Mouse (Mus musculus) common myeloid progenitor, adult 5-6 weeks (primary cell): ENCODE data around the gene D930007J09Rik. TPM values are rescaled to one million over a fixed set of nuclear protein-coding genes. Genes with fewer than 3 reads are reported as not detected.

Experiments
- ATAC-seq: replicated peaks from 2 replicates; pipeline ENCODE4 v1.8.0; 2016; ENCODE audit warnings: low read depth, mild to moderate bottlenecking, moderate TSS enrichment, inconsistent platforms; ENCODE audit not compliant: poor library complexity, severe bottlenecking
- total RNA-seq: library from RNA; stranded (forward); fragments of 200-1000, 187-1606 nt; gene quantifications from 2 replicates; pipeline ENCODE4 v1.2.3, GENCODE M21; 2017

Gene D930007J09Rik
- total RNA-seq, 1 experiment from 2014 or later, result not detected

DNA sequence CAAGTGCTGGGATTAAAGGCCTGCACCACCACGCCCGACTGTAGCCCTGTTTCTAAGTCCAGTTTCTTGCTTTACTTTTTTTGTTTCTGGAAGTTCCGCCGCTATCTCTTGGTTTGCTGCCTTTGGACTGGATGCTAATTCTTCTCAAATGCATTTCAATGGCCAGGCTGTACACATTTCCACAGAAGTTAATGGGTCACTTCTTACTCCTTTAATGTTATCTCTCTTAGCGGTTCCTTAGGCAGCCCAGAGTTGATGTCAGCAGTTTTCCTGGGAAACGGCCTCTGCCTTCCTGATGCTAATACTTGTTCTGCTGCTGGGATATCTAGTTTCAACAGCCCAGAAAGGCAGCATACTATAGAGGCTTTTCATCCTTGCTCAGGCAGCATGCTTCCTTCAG lies 20.5 kb upstream of the D930007J09Rik start:
- ATAC-seq, result no peak

- ATAC-seq, result no peak
Observed at GRCm38 (mm10) chr13:32821671-32822070, 19.0 kb upstream of the D930007J09Rik start.

DNA sequence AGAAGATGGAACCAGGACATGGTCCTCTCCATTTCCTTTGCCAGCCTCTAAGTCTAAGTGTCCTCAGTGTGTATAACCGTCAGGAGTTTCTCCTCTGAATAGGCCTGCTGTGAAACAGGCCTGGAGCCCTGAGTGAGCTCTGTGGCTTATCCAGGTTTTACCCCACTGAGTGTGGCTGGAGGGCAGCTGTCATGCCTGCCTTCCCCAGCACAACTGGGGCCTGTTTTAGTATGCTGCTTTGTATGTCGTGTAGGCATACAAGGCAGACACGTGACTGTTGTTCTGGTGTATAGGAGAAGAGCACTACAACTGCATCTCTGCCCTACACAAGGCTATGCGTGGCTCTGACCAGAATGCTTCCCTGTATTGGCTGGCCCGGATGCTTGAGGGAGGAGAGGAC lies 17.3 kb upstream of the D930007J09Rik start:
- no peak for ATAC-seq

DNA sequence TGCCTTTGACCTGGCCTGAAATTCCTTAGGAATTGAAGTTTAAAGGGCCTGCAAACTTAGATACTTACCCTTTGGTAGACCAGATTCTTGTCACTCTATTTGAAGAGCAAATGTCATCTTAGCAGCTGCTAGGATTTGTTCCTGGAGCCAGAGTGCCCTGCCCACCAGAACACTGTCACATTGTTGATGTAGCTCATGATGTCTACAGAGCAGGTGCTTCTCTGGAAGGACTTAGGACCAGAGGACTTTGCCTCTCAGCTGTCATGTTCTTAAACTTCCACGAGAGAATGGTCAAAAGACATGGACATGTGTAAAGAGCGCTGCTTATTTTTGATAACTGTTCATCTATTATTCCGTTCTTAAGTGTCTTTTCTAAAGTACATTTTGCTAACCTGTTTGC lies 16.6 kb upstream of the D930007J09Rik start:
- no peak for ATAC-seq

DNA sequence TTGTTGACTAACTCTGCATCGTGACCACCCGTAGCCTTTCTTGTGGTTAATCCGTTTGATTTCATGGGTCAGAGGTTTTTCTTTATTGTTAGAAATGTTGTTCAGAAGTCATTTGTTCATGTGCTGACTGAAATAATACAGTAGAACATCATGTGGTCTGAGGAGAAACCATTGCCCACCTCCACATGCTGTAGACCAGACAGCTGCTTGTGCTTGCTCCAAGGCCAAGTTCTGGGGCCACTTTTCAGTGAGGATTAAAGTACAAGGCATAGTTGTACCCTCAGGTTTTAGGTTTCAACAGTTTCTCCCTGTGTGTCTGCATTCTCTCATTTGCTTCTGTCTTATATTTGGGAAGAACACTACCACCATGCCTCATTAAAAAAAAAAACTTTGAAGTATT lies 5.0 kb upstream of the D930007J09Rik start:
- ATAC-seq, result no peak

DNA sequence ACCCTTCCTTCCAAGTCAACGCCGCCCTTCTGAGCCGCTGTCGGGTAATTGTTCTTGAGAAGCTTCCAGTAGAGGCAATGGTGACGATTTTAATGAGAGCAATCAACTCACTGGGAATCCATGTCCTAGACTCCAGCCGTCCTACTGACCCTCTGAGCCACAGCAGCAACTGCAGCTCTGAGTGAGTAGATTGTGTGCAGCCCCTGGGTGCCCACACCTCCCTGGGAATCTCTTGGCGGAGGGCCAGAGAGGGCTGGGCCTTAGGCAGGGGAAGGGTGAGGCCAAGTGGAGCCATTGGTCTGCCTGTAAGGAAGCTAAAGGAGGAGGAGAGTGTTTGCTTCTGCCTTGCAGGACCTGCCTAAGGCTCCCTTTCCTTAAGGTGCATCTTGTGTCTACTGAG lies 4.2 kb upstream of the D930007J09Rik start:
- no peak for ATAC-seq

DNA sequence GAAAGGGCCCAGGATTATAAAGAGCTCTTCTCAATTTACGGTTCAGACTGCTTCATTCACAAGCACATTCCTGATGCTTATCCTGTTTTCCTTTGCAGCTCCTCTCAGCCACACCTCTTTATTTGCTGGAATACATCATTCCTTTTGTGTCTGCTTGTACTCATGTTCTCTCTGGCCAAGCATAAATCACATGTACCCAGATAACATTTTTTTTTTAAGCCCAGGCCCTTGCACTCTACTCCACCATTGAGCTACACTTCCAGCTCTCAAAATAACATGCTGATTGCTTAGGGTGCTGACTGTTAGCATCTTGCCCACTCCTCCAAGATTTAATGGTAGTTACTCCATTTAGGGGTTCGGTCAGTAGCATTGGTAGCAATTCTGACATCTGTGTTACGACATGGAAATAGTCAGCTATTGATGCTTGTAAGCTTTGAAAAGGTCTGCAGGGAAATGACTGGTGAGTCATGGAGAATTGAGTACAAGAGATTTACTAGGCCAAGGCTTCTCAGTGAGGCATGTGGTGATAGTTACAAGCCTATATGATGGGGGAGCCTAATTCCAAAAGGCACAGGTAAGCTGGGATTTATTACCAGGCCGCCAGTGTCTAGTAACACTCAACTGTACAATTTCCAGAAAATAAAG lies 1.2 kb upstream of the D930007J09Rik start:
- no peak for ATAC-seq

DNA sequence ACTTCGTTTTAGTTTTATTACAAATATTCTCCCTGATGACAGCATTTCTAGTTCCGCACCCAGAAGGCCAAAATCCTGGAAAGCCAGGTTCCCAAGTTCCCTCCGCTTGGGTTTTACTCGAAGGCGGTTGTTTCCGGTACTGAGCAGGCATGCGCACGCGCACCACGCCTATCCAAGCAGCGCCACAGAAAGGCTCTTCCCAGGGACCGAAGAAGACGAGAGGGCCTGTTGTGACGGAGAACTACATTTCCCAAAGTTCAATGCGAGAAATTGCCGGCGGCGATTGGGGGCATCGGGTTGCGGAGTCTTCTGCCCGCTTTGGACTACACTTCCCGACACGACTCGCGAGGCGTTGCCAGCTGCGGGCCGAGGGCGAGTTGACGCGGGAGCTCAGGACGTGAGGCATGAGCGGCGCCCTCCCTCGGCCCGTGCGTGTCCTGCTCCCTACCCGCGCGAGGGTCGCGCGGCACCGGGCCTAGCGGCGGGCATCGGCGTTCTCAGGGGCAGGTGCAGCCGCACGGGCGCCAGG lies 892 bp downstream of the D930007J09Rik start, which contains the start of gene Wrnip1:
TSS of gene Wrnip1 (plus strand) at position 346 of the 529 bp plus-strand sequence.
- peak; percentile 94 for ATAC-seq

GRCm38 (mm10) chr13:32800859-32801258 lies 1.8 kb downstream of the D930007J09Rik start:
- peak; percentile 69 for ATAC-seq

GRCm38 (mm10) chr13:32799131-32799530 lies 3.5 kb downstream of the D930007J09Rik start:
- no peak for ATAC-seq

DNA sequence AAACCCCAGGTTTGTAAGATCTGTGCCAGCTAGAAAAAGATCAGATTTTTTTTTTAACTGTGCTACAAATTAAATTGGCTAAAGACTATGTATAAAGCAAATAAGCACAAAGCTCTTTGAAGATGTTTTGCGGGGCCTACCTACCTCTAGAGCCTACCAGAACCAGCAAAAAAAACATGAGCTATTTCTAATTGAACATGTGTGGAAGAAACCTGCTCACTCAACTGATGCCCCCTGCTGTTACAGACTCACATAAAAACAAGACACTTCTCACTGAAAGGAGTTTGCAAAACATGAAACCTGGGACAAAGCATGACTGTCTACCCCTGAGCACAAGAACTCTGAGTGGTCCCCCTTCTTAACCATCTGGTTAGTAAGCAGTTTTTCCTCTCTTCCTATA lies 5.6 kb downstream of the D930007J09Rik start:
- no peak for ATAC-seq

GRCm38 (mm10) chr13:32795166-32795565 lies 7.5 kb downstream of the D930007J09Rik start:
- no peak for ATAC-seq

DNA sequence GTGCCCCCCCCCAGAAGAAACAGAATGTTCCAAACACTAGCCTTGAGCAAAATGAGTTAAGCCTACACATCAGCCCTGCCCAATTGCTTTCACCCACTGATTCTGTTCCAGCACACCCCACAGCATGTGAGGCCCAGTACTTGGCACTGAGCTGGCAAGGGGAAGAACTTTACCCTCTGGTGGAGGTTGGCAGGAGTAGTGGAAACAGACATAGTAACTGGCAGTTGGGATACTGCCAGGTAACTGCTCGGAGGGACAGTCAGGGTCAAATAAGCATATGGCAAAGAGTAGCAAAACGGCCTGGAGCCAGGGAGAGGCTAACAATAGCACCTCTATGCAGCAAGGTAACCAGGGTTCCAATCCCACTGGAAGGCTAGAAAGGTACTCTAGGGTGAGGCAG lies 8.0 kb downstream of the D930007J09Rik start:
- ATAC-seq, result no peak

DNA sequence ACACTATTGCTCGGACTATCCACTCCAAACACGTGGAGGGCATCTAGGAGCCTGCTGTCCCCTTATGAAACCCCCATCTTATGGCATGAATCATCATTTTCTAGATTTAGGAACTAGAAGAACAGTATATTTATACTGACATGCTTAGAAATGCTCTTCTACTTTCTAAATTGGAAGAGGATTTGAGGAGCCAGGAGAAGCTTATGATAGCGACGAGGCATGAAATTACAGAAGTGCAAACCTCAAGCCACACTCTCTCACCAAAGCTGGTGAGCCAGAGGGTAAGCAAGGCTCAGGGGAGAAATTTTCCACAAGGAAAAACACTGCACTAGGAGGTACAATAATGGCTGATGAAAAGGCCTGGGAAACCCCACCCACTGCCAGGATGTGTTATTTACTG lies 12.9 kb downstream of the D930007J09Rik start:
- no peak for ATAC-seq

DNA sequence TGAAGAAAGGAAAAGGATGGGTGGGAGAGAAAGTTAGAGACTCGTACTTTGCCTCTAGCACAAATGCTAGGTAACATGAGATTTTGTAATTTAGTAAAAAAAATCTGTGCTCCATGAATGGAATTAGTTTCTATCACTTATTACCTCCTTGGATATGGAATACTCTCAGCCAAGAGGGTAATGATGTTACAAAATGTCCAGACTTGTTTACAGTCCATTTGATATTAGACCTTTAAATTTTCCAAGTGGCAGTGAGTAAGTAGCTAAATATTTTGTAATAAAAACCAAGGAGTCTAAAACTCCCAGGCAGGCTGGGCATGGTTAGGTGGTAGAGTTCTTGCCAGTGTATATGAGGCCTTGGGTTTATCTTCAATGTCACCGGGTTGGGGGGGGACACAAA lies 15.1 kb downstream of the D930007J09Rik start:
- ATAC-seq, result no peak

DNA sequence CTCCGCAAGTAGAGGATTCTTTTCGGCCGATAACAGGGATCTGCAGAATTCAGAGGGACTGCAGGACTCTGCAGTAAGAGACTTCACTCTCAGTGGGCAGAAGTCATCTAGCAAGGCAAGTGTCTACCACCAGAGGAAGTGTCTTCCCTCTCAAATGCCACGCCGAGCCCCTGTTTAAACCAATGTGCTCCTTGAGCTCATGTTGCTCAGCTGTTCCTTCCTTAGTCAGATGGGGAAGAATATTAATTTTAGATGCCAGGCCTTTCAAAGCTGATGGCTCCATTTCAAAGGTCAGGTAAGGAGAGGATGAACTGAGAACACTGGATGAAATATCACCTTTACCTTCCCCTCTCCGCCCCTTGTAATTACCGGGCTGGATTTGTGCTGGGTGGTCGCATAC lies 18.8 kb downstream of the D930007J09Rik start, which contains the start of gene Mylk4:
TSS of gene Mylk4 (minus strand) at position 139 of the 400 bp plus-strand sequence.
- ATAC-seq, result no peak

GRCm38 (mm10) chr13:32783055-32783454 lies 19.6 kb downstream of the D930007J09Rik start:
- 0 out of 2 replicates have a peak, but pooled peaks have one; percentile 42 for ATAC-seq

DNA sequence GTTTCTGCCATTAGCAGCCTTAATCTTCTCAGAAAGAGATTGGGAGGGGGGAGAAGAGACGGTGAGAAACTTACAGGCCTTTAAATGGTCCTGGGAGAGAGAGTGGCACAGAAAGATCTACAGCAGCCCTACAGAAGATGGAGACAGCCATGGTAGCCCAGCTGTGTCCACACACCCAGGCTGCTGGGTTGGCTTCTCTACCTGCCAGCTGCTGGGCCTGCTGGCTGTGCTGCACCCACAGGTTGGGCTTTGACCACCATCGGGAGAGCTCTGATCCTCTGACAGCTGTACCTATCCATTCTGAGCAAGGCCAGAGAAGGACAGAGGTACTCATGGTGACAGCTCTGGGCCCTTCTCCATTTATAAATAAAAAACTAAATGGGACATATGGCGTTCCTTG lies 23.8 kb downstream of the D930007J09Rik start:
- no peak for ATAC-seq

DNA sequence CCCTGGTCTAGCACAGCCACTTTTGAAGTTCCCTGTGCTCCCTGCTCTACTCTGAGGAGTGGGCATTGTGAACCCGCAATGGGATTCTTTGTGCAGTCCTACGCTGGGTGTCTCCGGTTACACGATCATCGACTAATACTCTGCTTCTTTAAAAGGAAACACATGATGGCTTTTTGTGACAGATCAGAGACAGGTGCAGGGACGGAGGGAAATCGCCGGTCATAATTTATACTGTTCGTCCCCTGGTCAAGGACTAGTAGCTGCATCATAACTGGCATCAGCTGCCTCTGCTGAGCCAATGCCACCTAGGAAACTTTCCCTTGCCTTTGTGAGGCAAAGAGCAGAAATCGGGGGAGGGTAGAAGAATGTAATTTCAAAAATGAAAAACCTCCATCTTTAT lies 26.3 kb downstream of the D930007J09Rik start:
- ATAC-seq, result no peak

GRCm38 (mm10) chr13:32775889-32776288 lies 26.8 kb downstream of the D930007J09Rik start:
- no peak for ATAC-seq

DNA sequence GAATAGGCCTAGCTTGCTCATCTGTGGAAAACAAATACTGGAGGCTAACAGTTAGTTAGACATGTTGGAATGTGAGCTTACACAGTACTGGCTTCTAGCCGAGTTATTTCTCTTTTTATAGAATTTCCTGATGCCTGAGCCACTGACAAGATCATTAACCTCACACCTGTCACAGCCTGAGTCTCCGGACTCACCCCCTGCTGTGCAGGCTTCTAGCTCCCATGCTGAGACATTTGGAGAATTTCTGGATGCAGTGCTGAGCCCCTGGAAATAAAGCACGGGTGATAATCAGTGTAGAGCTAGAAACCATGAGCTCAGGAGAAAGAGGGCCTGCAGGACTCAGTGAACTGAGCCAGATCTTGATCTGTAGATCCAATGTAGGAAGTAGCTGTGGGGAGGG lies 32.7 kb downstream of the D930007J09Rik start:
- no peak for ATAC-seq

DNA sequence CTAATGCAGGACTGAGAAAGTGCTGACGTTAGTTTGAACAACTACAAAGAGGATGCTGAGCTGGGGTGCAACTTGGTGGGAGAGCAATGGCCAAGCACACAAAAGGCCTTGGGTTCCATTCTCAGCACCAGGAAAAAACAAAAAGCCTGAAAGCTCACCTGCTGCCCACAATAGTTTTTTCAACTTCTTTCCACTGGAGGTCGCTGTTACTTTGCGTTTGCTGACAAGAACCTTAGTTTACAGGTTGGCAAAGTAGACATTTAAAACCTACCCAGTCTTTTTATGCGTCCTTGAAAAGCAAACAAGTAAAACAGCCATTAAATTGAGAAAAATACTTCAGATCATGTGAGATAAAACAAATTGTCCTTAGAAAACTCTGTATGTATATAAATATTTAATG lies 34.5 kb downstream of the D930007J09Rik start:
- 0 out of 2 replicates have a peak, but pooled peaks have one; percentile 52 for ATAC-seq
